Mouse (Mus musculus): ENCODE measurements around the gene Zfp112. TPM values are rescaled to one million over a fixed set of nuclear protein-coding genes. Genes with fewer than 3 reads are reported as not detected.
A peak's percentile ranks its signal among the peaks of the same experiment; 100 is the strongest.
"Not testable (repeated sequence)": the region's sequence is repeated elsewhere in the genome, so short reads cannot be mapped to it uniquely, and the experiment has no call there.

Gene Zfp112
- polyA plus RNA-seq (2016; fragmentation: Nextera tagmentation; extraction: Ambion mirVana) = 7.6 and 9.3 TPM in 2 replicates

- Histone ChIP-seq H3K4me1 (peaks cover 4% of the 10 kb centered on the region), H3K27me3 (no peaks in the 10 kb centered on the region), H3K4me2 (replicated peaks) (peak within 1 kb of the TSS; percentile 74), H3K9ac (peak within 1 kb of the TSS; percentile 76), H3K9me3 (replicated peaks) (peaks cover 25% of the 10 kb centered on the region), H3K4me3 (peak within 1 kb of the TSS; percentile 57), H3K36me3 (peaks cover 20% of the 10 kb centered on the region), H3K27ac (peak within 1 kb of the TSS; percentile 46)
- WGBS = 1% methylated on average over 23 of the region's 23 CpGs
- peak; percentile 97 for ATAC-seq (ENCODE audit: low FRiP score)
Observed at GRCm38 (mm10) chr7:24112156-24112856, at the start of gene Zfp112. Gene Zfp112 (plus strand): TSS chr7:24112314.

GRCm38 (mm10) chr7:24074424-24074823, 37.7 kb upstream of the Zfp112 start:
- H3K36me3 ChIP-seq; ATAC-seq (ENCODE audit: low FRiP score); H3K27ac ChIP-seq; H3K9ac ChIP-seq; H3K4me1 ChIP-seq; H3K4me3 ChIP-seq; H3K27me3 ChIP-seq; H3K4me2 ChIP-seq (replicated peaks): not testable (repeated sequence)
- H3K9me3 ChIP-seq (replicated peaks) = 0 out of 2 replicates have a peak, but pooled peaks cover 14% of the 10 kb centered on the region
- WGBS = 22% methylated on average over 1 of the region's 1 CpGs

GRCm38 (mm10) chr7:24081634-24082431, 30.3 kb upstream of the Zfp112 start, which contains the start of gene Zfp180:
Gene Zfp180 (plus strand): TSS chr7:24081924.
- Histone ChIP-seq H3K4me1 (peaks cover 13% of the 10 kb centered on the region), H3K4me2 (replicated peaks) (peak within 1 kb of the TSS; percentile 77), H3K27ac (peak within 1 kb of the TSS; percentile 80), H3K4me3 (peak within 1 kb of the TSS; percentile 52), H3K36me3 (peaks cover 20% of the 10 kb centered on the region), H3K9me3 (replicated peaks) (peaks cover 30% of the 10 kb centered on the region), H3K27me3 (peaks cover 4% of the 10 kb centered on the region), H3K9ac (peak within 1 kb of the TSS; percentile 75)
- ATAC-seq (ENCODE audit: low FRiP score) = peak; percentile 97
- WGBS = 20% methylated on average over 44 of the region's 44 CpGs

GRCm38 (mm10) chr7:24082457-24083235, 29.5 kb upstream of the Zfp112 start:
- H3K9me3 ChIP-seq (replicated peaks) = peaks cover 33% of the 10 kb centered on the region
- peak overlapping the region; percentile 52 for H3K4me3 ChIP-seq
- peak overlapping the region; percentile 77 for H3K4me2 ChIP-seq (replicated peaks)
- H3K36me3 ChIP-seq = peaks cover 28% of the 10 kb centered on the region
- ATAC-seq (ENCODE audit: low FRiP score) = peak; percentile 31
- peak overlapping the region; percentile 75 for H3K9ac ChIP-seq
- H3K27me3 ChIP-seq = peaks cover 4% of the 10 kb centered on the region
- H3K27ac ChIP-seq = peak overlapping the region; percentile 80
- peaks cover 13% of the 10 kb centered on the region for H3K4me1 ChIP-seq
- WGBS = 58% methylated on average over 15 of the region's 15 CpGs

- Histone ChIP-seq H3K27ac (no peak overlapping the region), H3K27me3 (no peaks in the 10 kb centered on the region), H3K4me3 (no peak overlapping the region), H3K4me2 (replicated peaks) (no peak overlapping the region), H3K9ac (no peak overlapping the region), H3K4me1 (peaks cover 13% of the 10 kb centered on the region), H3K9me3 (replicated peaks) (peaks cover 33% of the 10 kb centered on the region), H3K36me3 (peaks cover 50% of the 10 kb centered on the region)
- ATAC-seq (ENCODE audit: low FRiP score) = no peak
- 94% methylated on average over 4 of the region's 4 CpGs for WGBS
Observed at GRCm38 (mm10) chr7:24086871-24087270, 25.2 kb upstream of the Zfp112 start.

- 96% methylated on average over 12 of the region's 12 CpGs for WGBS
- H3K4me2 ChIP-seq (replicated peaks) = no peak overlapping the region
- H3K27ac ChIP-seq = no peak overlapping the region
- peaks cover 34% of the 10 kb centered on the region for H3K9me3 ChIP-seq (replicated peaks)
- H3K4me1 ChIP-seq = peaks cover 10% of the 10 kb centered on the region
- ATAC-seq (ENCODE audit: low FRiP score) = no peak
- no peaks in the 10 kb centered on the region for H3K27me3 ChIP-seq
- H3K4me3 ChIP-seq = no peak overlapping the region
- peaks cover 53% of the 10 kb centered on the region for H3K36me3 ChIP-seq
- H3K9ac ChIP-seq = no peak overlapping the region
Observed at GRCm38 (mm10) chr7:24087485-24088125, 24.5 kb upstream of the Zfp112 start.

GRCm38 (mm10) chr7:24104403-24104802, 7.7 kb upstream of the Zfp112 start:
- H3K4me3 ChIP-seq = no peak overlapping the region
- WGBS = 96% methylated on average over 9 of the region's 9 CpGs
- peaks cover 99% of the 10 kb centered on the region for H3K36me3 ChIP-seq
- H3K27me3 ChIP-seq = no peaks in the 10 kb centered on the region
- peaks cover 97% of the 10 kb centered on the region for H3K9me3 ChIP-seq (replicated peaks)
- no peak overlapping the region for H3K9ac ChIP-seq
- H3K4me2 ChIP-seq (replicated peaks) = no peak overlapping the region
- no peak overlapping the region for H3K27ac ChIP-seq
- ATAC-seq (ENCODE audit: low FRiP score) = no peak
- no peaks in the 10 kb centered on the region for H3K4me1 ChIP-seq

- Histone ChIP-seq H3K27me3 (no peaks in the 10 kb centered on the region), H3K36me3 (peaks cover 91% of the 10 kb centered on the region), H3K4me1 (no peaks in the 10 kb centered on the region), H3K9me3 (replicated peaks) (peaks cover 95% of the 10 kb centered on the region), H3K4me2 (replicated peaks) (no peak overlapping the region), H3K27ac (no peak overlapping the region), H3K9ac (no peak overlapping the region), H3K4me3 (no peak overlapping the region)
- no peak for ATAC-seq (ENCODE audit: low FRiP score)
- 95% methylated on average over 18 of the region's 18 CpGs for WGBS
Observed at GRCm38 (mm10) chr7:24105144-24105703, 6.9 kb upstream of the Zfp112 start.

GRCm38 (mm10) chr7:24110839-24111238, 1.3 kb upstream of the Zfp112 start:
- H3K36me3 ChIP-seq = peaks cover 35% of the 10 kb centered on the region
- no peak for ATAC-seq (ENCODE audit: low FRiP score)
- no peak overlapping the region for H3K9ac ChIP-seq
- H3K27me3 ChIP-seq = no peaks in the 10 kb centered on the region
- peaks cover 39% of the 10 kb centered on the region for H3K9me3 ChIP-seq (replicated peaks)
- H3K4me2 ChIP-seq (replicated peaks) = no peak overlapping the region
- 94% methylated on average over 7 of the region's 7 CpGs for whole genome bisulfite sequencing
- no peak overlapping the region for H3K4me3 ChIP-seq
- H3K27ac ChIP-seq = no peak overlapping the region
- H3K4me1 ChIP-seq = peaks cover 4% of the 10 kb centered on the region

- peak overlapping the region; percentile 57 for H3K4me3 ChIP-seq
- 3% methylated on average over 9 of the region's 9 CpGs for WGBS
- H3K27me3 ChIP-seq = no peaks in the 10 kb centered on the region
- H3K36me3 ChIP-seq = peaks cover 25% of the 10 kb centered on the region
- peak overlapping the region; percentile 74 for H3K4me2 ChIP-seq (replicated peaks)
- peaks cover 4% of the 10 kb centered on the region for H3K4me1 ChIP-seq
- H3K9me3 ChIP-seq (replicated peaks) = peaks cover 30% of the 10 kb centered on the region
- H3K9ac ChIP-seq = peak overlapping the region; percentile 50; the same call in 1 of the 2 replicates
- ATAC-seq (ENCODE audit: low FRiP score) = peak; percentile 82
- H3K27ac ChIP-seq = no peak overlapping the region
Observed at GRCm38 (mm10) chr7:24111772-24112155, 350 bp upstream of the Zfp112 start.

GRCm38 (mm10) chr7:24113001-24113400, 887 bp downstream of the Zfp112 start:
- H3K4me1 ChIP-seq = peaks cover 4% of the 10 kb centered on the region
- H3K27ac ChIP-seq = 0 out of 2 replicates have a peak overlapping the region, but pooled peaks have one; percentile 46
- H3K36me3 ChIP-seq = peaks cover 13% of the 10 kb centered on the region
- H3K4me2 ChIP-seq (replicated peaks) = peak overlapping the region; percentile 74
- ATAC-seq (ENCODE audit: low FRiP score) = peak; percentile 12; the same call in 1 of the 2 replicates
- peak overlapping the region; percentile 76 for H3K9ac ChIP-seq
- no peaks in the 10 kb centered on the region for H3K27me3 ChIP-seq
- peak overlapping the region; percentile 57 for H3K4me3 ChIP-seq
- WGBS = 13% methylated on average over 12 of the region's 12 CpGs
- peaks cover 18% of the 10 kb centered on the region for H3K9me3 ChIP-seq (replicated peaks)
